Mouse (Mus musculus) embryonic facial prominence, embryonic 15.5 days (tissue): ENCODE measurements around the gene Otulin. TPM values are rescaled to one million over a fixed set of nuclear protein-coding genes. Genes with fewer than 3 reads are reported as not detected.

Experiments
- ATAC-seq: fragments of 200-750 bp; cut with Nextera tagmentation; 2 replicates; pipeline ENCODE4 v1.8.0; 2017; ENCODE audit warnings: low read depth, moderate TSS enrichment; ENCODE audit not compliant: insufficient number of reproducible peaks, low FRiP score, low TSS enrichment
- H3K27ac ChIP-seq: fragments of 300-500 bp; sonication (generic); replicated peaks from 2 replicates; pipeline ENCODE4 v1.5.1; 2015; ENCODE audit warnings: mild to moderate bottlenecking, inconsistent platforms
- H3K27me3 ChIP-seq: fragments of 300-500 bp; sonication (generic); 2 replicates; pipeline ENCODE4 v1.6.1; 2015; ENCODE audit warnings: inconsistent platforms
- H3K36me3 ChIP-seq: fragments of 300-500 bp; sonication (generic); 2 replicates; pipeline ENCODE4 v1.6.1; 2015; ENCODE audit warnings: mild to moderate bottlenecking, inconsistent platforms
- H3K4me1 ChIP-seq: fragments of 300-500 bp; sonication (generic); 2 replicates; pipeline ENCODE4 v1.6.1; 2015; ENCODE audit warnings: inconsistent platforms
- H3K4me2 ChIP-seq: fragments of 300-500 bp; sonication (generic); replicated peaks from 2 replicates; pipeline ENCODE4 v1.6.1; 2015; ENCODE audit warnings: mild to moderate bottlenecking, inconsistent platforms
- H3K4me3 ChIP-seq: fragments of 300-500 bp; sonication (generic); replicated peaks from 2 replicates; pipeline ENCODE4 v1.5.1; 2015; ENCODE audit warnings: mild to moderate bottlenecking, inconsistent platforms
- H3K9ac ChIP-seq: fragments of 300-500 bp; sonication (generic); 2 replicates; pipeline ENCODE4 v1.6.1; 2015; ENCODE audit warnings: inconsistent platforms
- H3K9me3 ChIP-seq: fragments of 300-500 bp; sonication (generic); replicated peaks from 2 replicates; pipeline ENCODE4 v1.6.1; 2016; ENCODE audit warnings: inconsistent platforms
- WGBS: fragments of 180-500 bp; shearing (Covaris S2); methylation state at CpG from one replicate; pipeline ENCODE4 v1.1.7; 2015; 5-methylcytosine and 5-hydroxymethylcytosine counted together
- polyA plus RNA-seq: library from polyadenylated mRNA; unstranded; fragments of >200 nt; fragmentation: Nextera tagmentation; extraction: Ambion mirVana; gene quantifications from 2 replicates; pipeline ENCODE4 v1.2.1, GENCODE M21; 2015

The Otulin gene
- polyA plus RNA-seq, 1 experiment from 2014 or later = 29.7 TPM

DNA sequence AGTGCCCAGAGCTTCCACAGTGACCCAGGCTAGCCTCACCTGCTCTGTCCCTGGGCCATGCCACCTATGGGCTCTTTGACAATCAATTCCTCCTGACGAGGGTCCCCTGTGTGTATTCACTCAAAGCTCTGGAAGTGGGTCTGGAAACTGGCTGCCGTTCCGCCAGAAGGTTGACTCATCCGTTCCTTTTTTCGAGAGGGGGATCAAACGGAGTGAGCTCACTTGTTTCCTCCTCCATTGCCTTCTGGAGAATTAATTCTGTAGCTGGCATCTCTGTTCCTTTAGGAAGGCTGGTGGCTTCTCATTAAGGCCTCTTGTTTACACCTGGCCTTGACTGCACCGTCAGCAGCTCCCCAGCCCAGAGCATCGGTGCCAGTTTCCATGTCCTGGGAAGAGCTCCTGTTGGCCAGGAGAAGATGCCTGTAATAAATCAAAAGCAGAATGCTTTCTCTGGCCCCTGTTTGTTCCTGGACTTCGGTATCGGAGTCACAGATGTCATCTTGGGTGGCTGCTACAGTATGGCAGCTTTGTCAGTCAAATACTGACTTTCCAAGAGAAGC, 64.8 kb downstream of the Otulin start:
- no peak overlapping the region for H3K4me3 ChIP-seq
- peaks cover 4% of the 10 kb centered on the region; the same call in 1 of the 2 replicates for H3K36me3 ChIP-seq
- no peaks in the 10 kb centered on the region for H3K9me3 ChIP-seq
- no peak overlapping the region for H3K4me2 ChIP-seq
- no peak overlapping the region for H3K9ac ChIP-seq
- H3K4me1 ChIP-seq = peaks cover 6% of the 10 kb centered on the region; the same call in 1 of the 2 replicates
- ATAC-seq = no peak
- no peaks in the 10 kb centered on the region for H3K27me3 ChIP-seq
- no peak overlapping the region for H3K27ac ChIP-seq
- 78% methylated on average over 10 of the region's 10 CpGs for WGBS

DNA sequence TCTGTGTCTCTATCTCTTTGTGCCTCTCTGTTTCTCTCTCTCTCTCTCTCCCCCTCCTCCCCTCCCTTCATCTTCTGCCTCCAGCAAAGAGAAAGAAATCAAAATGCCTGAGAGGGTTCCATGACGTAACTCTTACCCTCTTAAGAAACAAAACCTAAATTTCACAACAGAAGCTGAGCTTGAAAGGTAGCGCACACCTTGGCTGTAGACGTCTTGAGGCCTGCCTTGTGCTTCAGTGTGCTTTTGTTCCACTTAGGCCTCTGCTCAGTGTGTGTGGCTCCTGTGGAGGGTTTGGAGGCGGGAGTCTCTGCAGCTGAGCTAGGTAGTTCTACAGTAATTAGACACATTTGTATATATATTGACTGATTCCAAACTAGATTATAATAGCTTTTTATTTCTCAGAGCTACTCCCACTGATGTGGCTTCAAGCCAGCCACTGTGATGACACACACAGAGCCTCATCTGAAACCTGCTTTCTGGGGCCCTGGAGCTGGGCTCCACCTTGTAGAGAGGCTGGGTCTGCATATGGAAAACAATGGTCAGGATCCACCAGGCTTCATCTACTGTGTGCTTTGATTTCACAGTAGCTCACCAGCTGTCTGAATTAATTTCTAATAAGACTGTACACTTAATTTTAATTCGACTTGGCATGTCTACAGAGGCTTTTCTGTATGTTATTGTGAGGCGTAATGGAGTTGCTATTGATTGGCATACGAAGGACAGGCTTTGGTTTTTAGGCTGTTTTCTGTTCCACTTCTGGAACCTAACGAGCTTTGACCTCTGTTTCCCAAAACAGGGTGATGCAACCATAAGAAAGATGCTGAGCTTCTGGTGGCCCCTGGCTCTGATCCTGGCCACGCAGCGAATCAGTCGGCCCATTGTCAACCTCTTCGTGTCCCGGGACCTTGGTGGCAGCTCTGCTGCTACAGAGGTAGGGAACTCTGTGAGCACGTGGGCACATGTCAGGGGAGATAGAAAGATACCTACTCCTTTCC, 66.1 kb downstream of the Otulin start:
- H3K9me3 ChIP-seq = no peaks in the 10 kb centered on the region
- ATAC-seq = no peak
- H3K4me3 ChIP-seq = no peak overlapping the region
- H3K9ac ChIP-seq = no peak overlapping the region
- peak overlapping the region; percentile 24; the same call in 1 of the 2 replicates for H3K27ac ChIP-seq
- WGBS = 72% methylated on average over 14 of the region's 14 CpGs
- peaks cover 4% of the 10 kb centered on the region for H3K4me1 ChIP-seq
- no peaks in the 10 kb centered on the region for H3K27me3 ChIP-seq
- no peak overlapping the region for H3K4me2 ChIP-seq
- peaks cover 4% of the 10 kb centered on the region; the same call in 1 of the 2 replicates for H3K36me3 ChIP-seq

DNA sequence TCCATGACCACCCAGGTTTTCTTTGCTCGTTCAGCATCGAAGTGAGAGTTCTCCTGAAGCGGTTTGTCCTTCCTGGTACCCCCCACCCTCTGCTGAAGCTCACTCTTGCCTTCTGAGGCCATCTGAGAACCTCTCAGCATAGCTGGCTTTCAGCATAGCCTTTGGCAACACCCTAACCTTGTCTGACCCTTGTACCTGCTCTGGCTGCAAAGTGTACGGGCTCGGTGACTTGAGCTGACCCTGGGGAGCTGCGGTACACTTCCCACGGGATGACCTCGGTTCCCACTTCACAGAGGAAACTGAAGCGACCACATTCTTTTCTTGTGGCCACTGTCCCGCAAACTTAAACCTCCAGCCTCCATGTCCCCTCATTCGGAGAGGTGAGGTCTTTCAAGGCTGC, 70.2 kb downstream of the Otulin start:
- no peak for ATAC-seq
- peaks cover 19% of the 10 kb centered on the region for H3K4me1 ChIP-seq
- WGBS = 68% methylated on average over 11 of the region's 11 CpGs

DNA sequence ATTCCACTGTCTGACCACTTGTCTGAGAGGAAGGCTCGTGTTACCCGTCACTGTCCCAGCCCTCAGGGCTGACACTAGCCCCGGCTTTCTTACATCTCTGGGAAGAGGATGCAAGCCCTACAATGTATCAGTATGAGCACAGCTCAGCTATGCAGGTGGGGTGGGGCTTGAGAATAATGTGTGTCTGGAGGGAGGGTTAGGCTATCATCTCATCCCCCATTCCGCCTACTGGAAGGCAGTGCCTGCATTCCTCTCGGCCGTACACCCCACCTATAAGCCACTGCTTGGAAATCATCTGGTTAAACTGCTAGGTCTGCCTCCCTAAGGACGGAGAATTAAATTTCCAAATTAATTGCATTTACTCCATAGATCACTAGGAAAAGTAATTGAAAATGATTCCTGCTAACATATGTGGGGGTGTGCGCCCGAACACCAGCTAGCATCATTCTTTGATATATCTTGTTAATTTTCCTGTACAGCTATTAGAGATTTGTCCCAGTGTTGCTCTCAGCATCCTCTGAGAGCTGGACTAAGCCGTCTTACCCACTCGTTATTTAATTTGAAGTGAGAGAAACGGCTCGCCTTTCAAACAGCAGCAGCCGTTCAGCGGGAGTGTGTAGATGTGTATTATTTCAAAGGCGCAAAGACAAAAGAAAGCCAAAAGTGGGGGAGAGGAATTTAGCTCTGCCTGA, 71.9 kb downstream of the Otulin start:
- WGBS = 27% methylated on average over 16 of the region's 16 CpGs
- no peak overlapping the region for H3K9ac ChIP-seq
- no peak overlapping the region for H3K4me3 ChIP-seq
- no peaks in the 10 kb centered on the region for H3K27me3 ChIP-seq
- peaks cover 19% of the 10 kb centered on the region for H3K4me1 ChIP-seq
- H3K9me3 ChIP-seq = no peaks in the 10 kb centered on the region
- peak overlapping the region; percentile 48 for H3K27ac ChIP-seq
- peak overlapping the region; percentile 13 for H3K4me2 ChIP-seq
- H3K36me3 ChIP-seq = no peaks in the 10 kb centered on the region
- ATAC-seq = no peak

More for the DNA sequence above, 70.2 kb downstream of the Otulin start:
- Histone ChIP-seq H3K4me2 (no peak overlapping the region), H3K36me3 (no peaks in the 10 kb centered on the region), H3K27me3 (no peaks in the 10 kb centered on the region), H3K4me3 (no peak overlapping the region), H3K27ac (no peak overlapping the region), H3K9me3 (no peaks in the 10 kb centered on the region), H3K9ac (no peak overlapping the region)

DNA sequence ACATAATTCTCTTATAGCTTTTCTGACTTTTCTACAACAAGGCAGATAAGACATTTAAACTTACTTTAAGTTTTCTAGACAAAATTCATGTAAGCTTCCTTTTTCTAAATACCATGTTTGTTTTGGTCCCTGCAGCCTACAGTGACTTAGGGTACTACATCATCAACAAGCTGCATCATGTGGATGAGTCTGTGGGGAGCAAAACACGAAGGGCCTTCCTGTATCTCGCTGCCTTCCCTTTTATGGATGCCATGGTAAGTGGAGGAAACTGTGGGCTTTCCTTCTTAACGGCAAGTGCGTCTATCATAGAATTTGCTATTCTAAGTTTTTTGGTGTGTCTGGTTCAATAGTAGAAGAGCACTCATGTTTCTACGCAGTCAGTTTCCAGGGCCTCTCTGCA, 76.9 kb downstream of the Otulin start:
- ATAC-seq = no peak
- H3K4me3 ChIP-seq = no peak overlapping the region

DNA sequence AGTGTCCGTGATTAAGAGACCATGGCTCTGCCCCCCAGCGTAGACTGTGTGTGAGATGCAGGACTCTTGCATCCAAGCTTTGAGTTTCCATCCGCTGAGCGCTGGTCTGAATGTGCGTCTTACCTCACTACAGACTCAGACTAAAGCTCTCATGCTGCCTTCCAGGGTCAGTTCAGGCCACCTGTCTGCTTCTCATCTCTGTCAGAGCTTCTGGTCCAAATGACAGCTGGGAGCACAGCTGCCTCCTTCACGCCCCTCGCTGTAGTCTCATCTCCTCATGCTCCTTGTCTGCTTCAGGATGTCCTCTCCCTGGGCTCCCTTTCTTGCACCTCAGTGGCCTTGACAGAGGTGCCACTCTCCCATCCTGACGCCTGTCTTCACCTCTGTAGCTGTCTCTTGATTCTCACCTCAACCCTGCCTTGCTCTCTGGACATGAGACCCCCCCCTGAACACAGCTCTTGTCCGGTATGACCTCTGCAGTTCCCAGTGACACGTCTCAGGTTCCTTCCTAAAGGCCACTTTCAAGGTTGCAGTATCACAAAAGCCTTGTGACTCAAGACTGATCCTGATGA, 78.3 kb downstream of the Otulin start:
- Histone ChIP-seq H3K4me3 (no peak overlapping the region), H3K4me1 (no peaks in the 10 kb centered on the region), H3K9ac (no peak overlapping the region), H3K9me3 (no peaks in the 10 kb centered on the region), H3K27me3 (no peaks in the 10 kb centered on the region), H3K36me3 (no peaks in the 10 kb centered on the region), H3K4me2 (no peak overlapping the region), H3K27ac (no peak overlapping the region)
- ATAC-seq = peak; percentile 58; the same call in 1 of the 2 replicates
- 86% methylated on average over 10 of the region's 10 CpGs for WGBS

More for the DNA sequence above, 76.9 kb downstream of the Otulin start:
- H3K9me3 ChIP-seq = no peaks in the 10 kb centered on the region
- H3K27ac ChIP-seq = no peak overlapping the region
- no peak overlapping the region for H3K9ac ChIP-seq
- WGBS = 85% methylated on average over 5 of the region's 5 CpGs
- no peaks in the 10 kb centered on the region for H3K27me3 ChIP-seq
- H3K36me3 ChIP-seq = no peaks in the 10 kb centered on the region
- H3K4me1 ChIP-seq = peaks cover 7% of the 10 kb centered on the region
- no peak overlapping the region for H3K4me2 ChIP-seq

DNA sequence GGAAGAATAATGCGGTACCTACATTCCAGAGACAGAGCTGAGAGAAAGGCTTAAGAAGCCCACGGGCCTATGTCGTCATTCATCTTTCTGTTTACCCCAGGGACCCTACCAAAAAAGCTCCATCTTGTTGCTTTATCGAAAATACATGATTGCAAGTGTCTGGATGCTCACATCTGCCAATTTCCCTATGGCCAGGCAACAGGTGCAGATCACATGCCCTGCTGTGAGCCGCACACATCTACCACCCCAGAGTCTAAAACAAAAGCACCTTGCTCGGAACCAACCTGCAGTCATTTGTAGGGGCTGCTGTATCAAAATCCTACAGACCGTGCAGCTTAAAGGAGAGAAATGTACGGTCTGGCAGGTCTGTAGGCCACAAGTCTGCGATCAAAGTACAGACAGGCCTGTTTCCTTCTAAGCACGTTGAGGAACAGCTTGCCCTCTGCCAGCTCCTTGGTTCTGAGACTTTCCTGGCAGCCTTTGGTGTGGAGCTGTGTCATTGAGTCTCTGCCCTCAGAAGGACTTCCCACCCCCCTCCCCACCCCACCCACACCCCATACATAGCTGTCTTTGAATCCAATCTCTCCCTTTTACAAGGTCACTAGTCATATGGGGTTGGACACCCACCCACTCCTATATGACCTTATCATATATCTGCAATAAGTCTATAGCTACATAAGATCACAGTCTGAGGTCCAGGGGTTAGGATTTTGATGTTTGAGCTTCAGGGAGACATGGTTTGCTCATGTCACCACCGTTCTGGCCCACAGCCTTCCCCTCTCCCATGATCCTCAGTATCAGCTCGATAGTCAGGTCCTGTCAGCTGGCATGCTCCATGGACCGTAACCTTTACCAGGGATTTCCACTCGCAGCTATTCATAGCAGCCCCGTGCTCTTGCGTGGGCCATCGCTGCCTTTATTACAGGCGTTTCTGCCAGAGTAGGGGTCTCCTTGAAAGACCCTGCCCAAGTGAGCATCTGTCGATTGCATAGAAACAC, 79.1 kb downstream of the Otulin start:
- no peak overlapping the region for H3K4me2 ChIP-seq
- no peaks in the 10 kb centered on the region for H3K9me3 ChIP-seq
- H3K9ac ChIP-seq = no peak overlapping the region
- no peak overlapping the region for H3K4me3 ChIP-seq
- no peak overlapping the region for H3K27ac ChIP-seq
- no peaks in the 10 kb centered on the region for H3K4me1 ChIP-seq
- no peaks in the 10 kb centered on the region for H3K36me3 ChIP-seq
- 87% methylated on average over 19 of the region's 19 CpGs for WGBS
- H3K27me3 ChIP-seq = no peaks in the 10 kb centered on the region
- ATAC-seq = no peak

DNA sequence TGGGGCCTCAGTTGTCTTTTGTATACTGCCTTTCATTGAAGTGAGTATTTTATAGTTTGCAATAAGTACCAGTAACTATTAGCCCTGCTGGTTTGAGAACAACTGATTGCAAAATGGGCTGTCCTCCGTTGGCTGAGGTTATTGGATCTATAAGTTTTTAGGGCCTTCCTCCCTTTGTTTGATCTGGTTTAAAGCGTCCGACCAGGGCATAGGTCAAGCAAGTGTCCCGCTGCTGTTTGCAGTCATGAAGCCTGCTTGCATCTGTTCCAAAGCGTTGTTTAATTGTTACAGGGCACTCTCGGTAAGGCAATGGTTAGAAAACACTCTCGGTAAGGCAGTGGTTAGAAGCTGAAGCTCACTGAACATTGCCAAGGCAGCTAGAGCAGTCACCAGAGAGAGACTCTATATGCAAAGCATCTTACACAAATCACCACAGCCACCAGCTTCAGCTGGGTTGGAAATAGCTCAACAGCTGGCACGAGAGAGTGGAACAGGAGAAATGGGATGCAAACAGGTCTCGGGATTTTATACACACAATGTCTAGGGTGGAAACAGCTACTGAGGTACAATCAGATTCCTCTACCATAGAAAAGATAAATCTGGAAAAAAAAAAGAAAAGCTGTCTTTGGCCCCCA, 80.0 kb downstream of the Otulin start:
- H3K4me2 ChIP-seq = no peak overlapping the region
- H3K4me1 ChIP-seq = no peaks in the 10 kb centered on the region
- no peak overlapping the region for H3K9ac ChIP-seq
- H3K36me3 ChIP-seq = no peaks in the 10 kb centered on the region
- H3K4me3 ChIP-seq = no peak overlapping the region
- WGBS = 69% methylated on average over 9 of the region's 9 CpGs
- no peaks in the 10 kb centered on the region for H3K9me3 ChIP-seq
- no peak overlapping the region for H3K27ac ChIP-seq
- H3K27me3 ChIP-seq = no peaks in the 10 kb centered on the region
- no peak for ATAC-seq

DNA sequence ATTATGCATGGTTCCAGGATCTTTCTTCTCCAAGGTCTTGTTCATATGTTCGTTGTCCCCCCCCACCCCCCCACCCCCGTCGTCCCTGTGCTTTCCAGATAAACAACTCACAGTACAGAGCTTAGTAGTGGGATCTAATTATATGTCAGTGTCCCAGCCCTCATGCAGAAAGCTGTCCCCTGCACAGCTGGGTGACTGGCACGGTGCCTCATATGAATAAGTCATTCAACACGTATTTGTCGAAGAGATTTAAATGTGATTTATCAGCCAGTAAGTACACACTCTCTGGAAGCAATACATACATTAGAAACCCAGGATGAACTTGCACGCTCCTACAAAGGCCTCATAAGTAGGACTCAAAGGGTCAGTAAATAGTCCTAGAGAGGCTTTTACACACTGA, 80.6 kb downstream of the Otulin start:
- 71% methylated on average over 7 of the region's 7 CpGs for WGBS
- no peak overlapping the region for H3K4me2 ChIP-seq
- no peaks in the 10 kb centered on the region for H3K9me3 ChIP-seq
- no peaks in the 10 kb centered on the region for H3K4me1 ChIP-seq
- H3K36me3 ChIP-seq = no peaks in the 10 kb centered on the region
- H3K9ac ChIP-seq = no peak overlapping the region
- H3K4me3 ChIP-seq = no peak overlapping the region
- H3K27me3 ChIP-seq = no peaks in the 10 kb centered on the region
- no peak for ATAC-seq
- H3K27ac ChIP-seq = no peak overlapping the region

DNA sequence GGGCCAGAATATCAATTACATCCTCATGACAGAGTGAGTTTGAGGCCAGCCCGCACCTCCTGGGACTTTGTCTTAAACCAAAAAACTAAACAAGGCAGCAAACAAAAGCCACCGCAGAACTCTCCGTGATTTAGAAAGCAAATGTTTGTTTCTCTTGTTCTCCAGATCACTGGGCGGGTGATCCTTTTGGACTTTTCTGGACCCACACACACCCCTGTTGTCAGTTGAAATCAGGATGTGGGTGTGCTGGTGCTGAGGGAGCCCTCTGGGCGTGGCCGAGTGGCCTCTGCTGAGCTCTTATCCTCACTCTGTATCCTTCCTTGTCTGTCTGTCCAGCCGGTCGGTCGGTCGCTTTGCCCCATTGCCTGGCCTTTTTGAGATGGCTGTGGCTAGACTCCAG, 81.4 kb downstream of the Otulin start:
- H3K9me3 ChIP-seq = no peaks in the 10 kb centered on the region
- H3K4me3 ChIP-seq = no peak overlapping the region
- no peaks in the 10 kb centered on the region for H3K27me3 ChIP-seq
- no peak overlapping the region for H3K27ac ChIP-seq
- H3K4me2 ChIP-seq = no peak overlapping the region
- H3K9ac ChIP-seq = no peak overlapping the region
- H3K36me3 ChIP-seq = no peaks in the 10 kb centered on the region
- WGBS = 79% methylated on average over 10 of the region's 10 CpGs
- no peaks in the 10 kb centered on the region for H3K4me1 ChIP-seq
- ATAC-seq = no peak
